Mouse (Mus musculus): ENCODE results near the gene Cbx8. TPM values are rescaled to one million over a fixed set of nuclear protein-coding genes. Genes with fewer than 3 reads are reported as not detected.

Cbx8 gene
- polyA plus RNA-seq, 1 experiment from 2014 or later, result 7.7 TPM

DNA sequence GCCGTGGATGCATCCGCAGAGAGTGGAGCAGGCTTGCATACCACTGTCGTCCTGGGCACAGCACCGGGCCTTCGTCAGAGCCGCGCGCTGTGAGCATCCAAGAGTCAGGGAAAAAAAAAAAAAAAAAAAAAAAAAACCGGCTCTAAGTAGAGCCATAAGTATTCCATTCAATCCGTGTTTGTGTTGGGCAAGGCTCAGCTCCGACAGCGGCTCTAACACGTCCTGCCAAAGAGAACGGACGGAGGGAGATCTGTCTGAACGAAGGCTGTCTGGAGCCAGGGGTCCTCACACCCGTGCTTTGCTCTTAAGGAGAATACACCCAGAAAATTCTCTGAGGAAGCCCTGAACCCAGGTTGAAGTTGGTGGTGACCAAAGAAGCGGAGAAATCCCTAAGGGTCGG lies 6.1 kb downstream of the Cbx8 start:
- no peak for DNase-seq (ENCODE audit: low spot score)
- Histone ChIP-seq H3K27ac (ENCODE audit: low read depth) (no peak overlapping the region), H3K9ac (ENCODE audit: low read length) (no peak overlapping the region), H3K27me3 (replicated peaks; ENCODE audit: control insufficient read depth, insufficient read depth, low read length) (peaks cover 53% of the 10 kb centered on the region), H3K4me2 (ENCODE audit: low read length) (peak overlapping the region; percentile 41), H3K4me3 (ENCODE audit: low read depth, low read length) (peak overlapping the region; percentile 15; the same call in 1 of the 2 replicates), H3K36me3 (ENCODE audit: control insufficient read depth, insufficient read depth, low read length) (peaks cover 23% of the 10 kb centered on the region), H3K4me1 (replicated peaks; ENCODE audit: control insufficient read depth, insufficient read depth, low read length) (peaks cover 22% of the 10 kb centered on the region), H3K9me3 (ENCODE audit: control insufficient read depth, low read length) (no peaks in the 10 kb centered on the region)
- 0 out of 2 replicates have a peak, but pooled peaks have one; percentile 2 for ATAC-seq (replicated peaks; ENCODE audit: low FRiP score, low TSS enrichment, low read depth)
- WGBS, result 5% methylated on average over 19 of the region's 19 CpGs

DNA sequence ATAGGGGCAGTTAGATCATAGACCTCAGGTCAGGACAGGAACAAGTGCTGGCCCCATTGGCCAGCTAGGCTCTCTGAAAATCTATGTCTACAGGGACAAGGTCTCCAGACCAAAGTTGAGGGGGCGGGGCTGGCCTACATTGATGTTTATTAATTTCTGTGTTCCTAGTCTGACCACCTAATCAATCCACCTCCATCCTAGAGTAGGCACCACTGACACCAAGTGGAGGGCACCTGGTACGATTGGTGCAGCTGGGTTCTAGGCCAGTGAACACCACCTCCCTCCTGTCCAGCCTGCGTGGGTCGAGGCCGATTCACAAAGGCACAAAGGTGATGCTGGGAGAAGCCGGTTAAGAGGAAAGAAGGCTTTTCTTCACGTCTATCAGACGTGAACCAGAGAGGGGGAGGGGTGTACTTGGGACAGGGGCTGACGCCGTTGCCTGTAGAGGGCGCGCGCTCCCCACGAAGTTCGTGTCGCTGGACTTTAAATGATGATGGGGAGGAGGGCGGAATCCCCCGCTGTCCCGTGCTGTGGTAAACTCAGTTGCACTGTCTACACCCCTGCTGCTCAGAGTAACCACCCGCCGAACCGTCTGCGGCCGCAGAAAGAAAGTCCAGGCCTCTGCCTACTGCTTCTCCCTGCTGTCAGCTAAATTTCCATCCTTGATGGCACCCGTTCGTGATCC lies 6.8 kb downstream of the Cbx8 start:
- peaks cover 28% of the 10 kb centered on the region for H3K36me3 ChIP-seq (ENCODE audit: control insufficient read depth, insufficient read depth, low read length)
- no peak overlapping the region for H3K27ac ChIP-seq (ENCODE audit: low read depth)
- H3K9me3 ChIP-seq (ENCODE audit: control insufficient read depth, low read length), result no peaks in the 10 kb centered on the region
- DNase-seq (ENCODE audit: low spot score) (peak; percentile 92), ATAC-seq (replicated peaks; ENCODE audit: low FRiP score, low TSS enrichment, low read depth) (peak; percentile 18; the same call in 1 of the 2 replicates)
- H3K4me1 ChIP-seq (replicated peaks; ENCODE audit: control insufficient read depth, insufficient read depth, low read length), result peaks cover 21% of the 10 kb centered on the region
- H3K4me3 ChIP-seq (ENCODE audit: low read depth, low read length), result peak overlapping the region; percentile 15; the same call in 1 of the 2 replicates
- WGBS, result 2% methylated on average over 26 of the region's 26 CpGs
- peaks cover 52% of the 10 kb centered on the region for H3K27me3 ChIP-seq (replicated peaks; ENCODE audit: control insufficient read depth, insufficient read depth, low read length)
- no peak overlapping the region for H3K9ac ChIP-seq (ENCODE audit: low read length)
- peak overlapping the region; percentile 41 for H3K4me2 ChIP-seq (ENCODE audit: low read length)

DNA sequence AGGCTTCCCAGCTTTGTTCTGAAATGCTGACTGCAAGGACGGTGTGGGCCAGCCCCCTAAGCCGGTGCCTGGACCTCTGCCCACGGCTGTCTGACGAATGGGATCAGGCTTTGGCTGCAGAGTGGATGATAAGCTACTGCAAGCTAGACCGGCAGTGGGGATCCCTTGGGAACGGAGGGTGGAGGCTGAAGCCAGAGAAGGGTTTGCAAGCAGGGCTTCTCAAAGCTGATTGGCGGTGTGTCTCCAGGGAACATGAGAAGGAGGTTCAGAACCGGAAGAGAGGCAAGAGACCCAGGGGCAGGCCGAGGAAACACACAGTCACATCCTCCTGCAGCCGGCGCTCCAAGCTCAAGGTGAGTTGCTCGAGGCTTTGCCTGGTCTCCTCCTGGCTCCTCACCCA lies 14.6 kb downstream of the Cbx8 start:
- DNase-seq (ENCODE audit: low spot score), result no peak
- no peaks in the 10 kb centered on the region for H3K9me3 ChIP-seq (ENCODE audit: control insufficient read depth, low read length)
- no peak overlapping the region for H3K9ac ChIP-seq (ENCODE audit: low read length)
- H3K4me3 ChIP-seq (ENCODE audit: low read depth, low read length), result no peak overlapping the region
- peaks cover 48% of the 10 kb centered on the region for H3K36me3 ChIP-seq (ENCODE audit: control insufficient read depth, insufficient read depth, low read length)
- no peak overlapping the region for H3K27ac ChIP-seq (ENCODE audit: low read depth)
- WGBS, result 62% methylated on average over 12 of the region's 12 CpGs
- H3K4me1 ChIP-seq (replicated peaks; ENCODE audit: control insufficient read depth, insufficient read depth, low read length), result peaks cover 30% of the 10 kb centered on the region
- 0 out of 2 replicates have a peak, but pooled peaks cover under 1% of the 10 kb centered on the region for H3K27me3 ChIP-seq (replicated peaks; ENCODE audit: control insufficient read depth, insufficient read depth, low read length)
- no peak overlapping the region for H3K4me2 ChIP-seq (ENCODE audit: low read length)
- no peak for ATAC-seq (replicated peaks; ENCODE audit: low FRiP score, low TSS enrichment, low read depth)

DNA sequence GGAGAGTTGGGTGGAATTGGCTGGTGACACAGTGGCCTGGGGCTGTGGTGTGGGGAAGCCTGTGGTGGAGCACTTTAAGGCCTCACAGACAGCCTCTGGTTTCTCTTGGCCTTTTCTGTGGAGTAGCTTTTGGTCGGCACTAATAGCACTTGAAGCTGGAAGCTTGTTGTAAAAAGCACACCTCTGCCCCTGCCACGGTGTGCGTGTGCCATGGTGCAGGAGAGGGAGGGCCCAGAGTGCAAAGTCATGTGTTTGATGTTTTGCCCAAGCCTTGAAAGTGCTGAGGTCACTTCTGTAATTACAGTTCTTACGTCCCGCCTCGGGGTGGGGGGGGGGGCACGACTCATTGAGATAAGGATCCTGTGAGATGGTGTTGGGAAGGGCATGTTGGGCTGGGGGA lies 16.5 kb downstream of the Cbx8 start:
- 6% methylated on average over 7 of the region's 7 CpGs for WGBS
- no peak overlapping the region for H3K27ac ChIP-seq (ENCODE audit: low read depth)
- H3K27me3 ChIP-seq (replicated peaks; ENCODE audit: control insufficient read depth, insufficient read depth, low read length), result peaks cover 4% of the 10 kb centered on the region; the same call in 1 of the 2 replicates
- peaks cover 30% of the 10 kb centered on the region for H3K36me3 ChIP-seq (ENCODE audit: control insufficient read depth, insufficient read depth, low read length)
- no peaks in the 10 kb centered on the region for H3K9me3 ChIP-seq (ENCODE audit: control insufficient read depth, low read length)
- DNase-seq (ENCODE audit: low spot score) (no peak), ATAC-seq (replicated peaks; ENCODE audit: low FRiP score, low TSS enrichment, low read depth) (no peak)
- peaks cover 30% of the 10 kb centered on the region for H3K4me1 ChIP-seq (replicated peaks; ENCODE audit: control insufficient read depth, insufficient read depth, low read length)
- H3K4me3 ChIP-seq (ENCODE audit: low read depth, low read length), result peak overlapping the region; percentile 87
- H3K4me2 ChIP-seq (ENCODE audit: low read length), result peak overlapping the region; percentile 79
- peak overlapping the region; percentile 86 for H3K9ac ChIP-seq (ENCODE audit: low read length)

DNA sequence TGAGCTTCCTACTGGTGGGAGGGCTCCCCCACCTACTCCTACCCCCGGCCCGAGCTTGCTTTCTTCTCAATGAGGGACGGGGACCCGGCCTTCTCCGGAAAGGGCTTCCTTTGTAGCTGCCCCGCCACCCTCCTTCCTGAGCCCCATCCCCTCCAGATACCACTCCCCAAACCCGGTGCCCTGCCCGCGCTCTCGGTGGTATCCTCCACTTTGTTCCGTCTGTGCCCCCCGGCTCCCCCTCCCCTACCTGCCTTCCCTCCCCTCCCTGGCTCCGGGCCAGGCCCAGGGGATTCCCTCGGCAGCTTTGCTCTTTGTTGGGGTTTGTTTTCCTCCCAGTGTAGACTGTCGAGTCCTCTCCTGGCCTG lies 17.2 kb downstream of the Cbx8 start:
- under 1% methylated on average over 13 of the region's 15 CpGs for WGBS
- Histone ChIP-seq H3K9ac (ENCODE audit: low read length) (peak overlapping the region; percentile 86), H3K4me3 (ENCODE audit: low read depth, low read length) (peak overlapping the region; percentile 87), H3K36me3 (ENCODE audit: control insufficient read depth, insufficient read depth, low read length) (peaks cover 24% of the 10 kb centered on the region), H3K4me1 (replicated peaks; ENCODE audit: control insufficient read depth, insufficient read depth, low read length) (peaks cover 30% of the 10 kb centered on the region), H3K9me3 (ENCODE audit: control insufficient read depth, low read length) (no peaks in the 10 kb centered on the region), H3K4me2 (ENCODE audit: low read length) (peak overlapping the region; percentile 79), H3K27me3 (replicated peaks; ENCODE audit: control insufficient read depth, insufficient read depth, low read length) (peaks cover 4% of the 10 kb centered on the region; the same call in 1 of the 2 replicates), H3K27ac (ENCODE audit: low read depth) (peak overlapping the region; percentile 87)
- DNase-seq (ENCODE audit: low spot score), result peak; percentile 78
- no peak for ATAC-seq (replicated peaks; ENCODE audit: low FRiP score, low TSS enrichment, low read depth)

DNA sequence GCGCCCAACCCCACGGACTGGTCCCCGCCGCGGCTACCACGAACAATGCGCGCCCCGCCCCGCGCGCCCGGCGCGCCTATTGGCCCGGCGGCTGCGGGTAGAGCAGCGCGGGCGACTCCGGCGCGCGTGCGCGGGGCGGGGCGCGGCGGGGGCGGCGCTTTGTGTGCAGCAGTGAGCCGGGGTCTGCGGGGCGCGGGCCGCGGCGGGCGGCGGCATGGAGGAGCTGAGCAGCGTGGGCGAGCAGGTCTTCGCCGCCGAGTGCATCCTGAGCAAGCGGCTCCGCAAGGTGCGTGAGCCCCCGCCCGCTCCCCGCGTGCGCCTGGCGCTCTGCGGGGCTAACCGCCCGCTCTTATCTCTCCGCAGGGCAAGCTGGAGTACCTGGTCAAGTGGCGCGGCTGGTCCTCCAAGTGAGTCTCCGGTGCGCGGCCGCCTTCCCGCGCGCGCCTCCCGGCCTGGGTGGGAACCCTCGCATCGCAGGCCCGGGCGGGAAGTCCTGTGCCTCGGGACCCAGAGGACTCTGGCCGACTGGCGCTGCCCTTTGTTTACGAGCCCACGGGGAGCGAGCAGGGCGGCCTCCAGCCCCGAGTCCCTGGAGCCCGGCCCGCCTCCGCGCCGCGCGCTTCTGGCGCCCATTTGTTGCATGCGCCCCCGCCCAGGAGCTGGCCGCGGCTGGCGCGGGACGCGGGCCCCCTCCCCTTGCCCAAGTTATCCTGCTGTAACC lies 17.7 kb downstream of the Cbx8 start, which contains the start of gene Cbx2:
Cbx2 (plus strand) TSS at position 68 of the 721 bp plus-strand sequence.
- peak; percentile 94 for ATAC-seq (replicated peaks; ENCODE audit: low FRiP score, low TSS enrichment, low read depth)
- Histone ChIP-seq H3K27ac (ENCODE audit: low read depth) (peak within 1 kb of the TSS; percentile 87), H3K4me2 (ENCODE audit: low read length) (peak within 1 kb of the TSS; percentile 79), H3K36me3 (ENCODE audit: control insufficient read depth, insufficient read depth, low read length) (peaks cover 18% of the 10 kb centered on the region), H3K9me3 (ENCODE audit: control insufficient read depth, low read length) (no peaks in the 10 kb centered on the region), H3K4me1 (replicated peaks; ENCODE audit: control insufficient read depth, insufficient read depth, low read length) (peaks cover 30% of the 10 kb centered on the region), H3K27me3 (replicated peaks; ENCODE audit: control insufficient read depth, insufficient read depth, low read length) (peaks cover 4% of the 10 kb centered on the region; the same call in 1 of the 2 replicates), H3K4me3 (ENCODE audit: low read depth, low read length) (peak within 1 kb of the TSS; percentile 87), H3K9ac (ENCODE audit: low read length) (peak within 1 kb of the TSS; percentile 86)
- under 1% methylated on average over 88 of the region's 99 CpGs for WGBS
- DNase-seq (ENCODE audit: low spot score), result peak; percentile 89

DNA sequence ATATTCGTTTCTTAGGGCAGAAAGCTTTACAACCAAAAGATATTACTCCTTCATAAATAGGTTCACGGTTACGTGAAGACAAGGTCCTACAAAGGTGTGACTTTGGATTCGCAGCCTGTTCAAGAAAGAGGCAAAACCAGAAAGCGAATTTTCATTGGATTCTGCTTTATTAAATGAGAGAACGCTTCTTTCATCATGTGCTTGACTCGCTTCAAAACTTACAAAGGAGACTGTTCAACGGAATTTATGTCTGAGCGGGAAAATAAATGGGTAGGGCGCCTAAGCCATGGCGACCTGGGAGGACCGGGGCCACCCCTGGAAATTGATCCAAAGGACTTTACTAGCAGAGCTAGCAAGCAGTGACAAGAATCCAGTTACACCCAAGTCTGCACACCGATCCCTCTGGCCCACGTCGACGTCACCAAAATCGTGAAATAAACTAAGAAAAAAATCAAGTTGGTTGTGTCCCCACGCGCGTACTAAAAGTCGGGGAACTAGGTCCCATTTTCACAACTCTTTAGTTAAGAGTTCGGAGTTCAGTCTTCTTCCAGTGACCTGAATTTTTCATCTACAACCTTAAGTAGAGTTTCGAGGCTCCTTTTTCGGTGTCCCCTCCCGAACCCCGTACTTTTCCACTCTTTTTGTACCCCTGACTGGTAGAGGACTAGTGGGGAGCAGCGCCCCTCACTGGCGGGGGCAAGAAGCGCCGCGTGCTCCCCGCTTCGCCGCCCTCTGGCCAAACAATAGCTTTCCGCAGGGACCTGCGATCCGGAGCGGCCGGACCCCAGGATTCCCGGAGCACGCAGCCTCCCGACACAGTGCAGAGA lies 18.5 kb downstream of the Cbx8 start:
- DNase-seq (ENCODE audit: low spot score), result peak; percentile 64
- peaks cover 30% of the 10 kb centered on the region for H3K4me1 ChIP-seq (replicated peaks; ENCODE audit: control insufficient read depth, insufficient read depth, low read length)
- no peak; the same call in 1 of the 2 replicates for ATAC-seq (replicated peaks; ENCODE audit: low FRiP score, low TSS enrichment, low read depth)
- H3K9ac ChIP-seq (ENCODE audit: low read length), result peak overlapping the region; percentile 86
- H3K36me3 ChIP-seq (ENCODE audit: control insufficient read depth, insufficient read depth, low read length), result peaks cover 10% of the 10 kb centered on the region
- peak overlapping the region; percentile 77 for H3K27ac ChIP-seq (ENCODE audit: low read depth)
- peak overlapping the region; percentile 87 for H3K4me3 ChIP-seq (ENCODE audit: low read depth, low read length)
- H3K9me3 ChIP-seq (ENCODE audit: control insufficient read depth, low read length), result no peaks in the 10 kb centered on the region
- H3K27me3 ChIP-seq (replicated peaks; ENCODE audit: control insufficient read depth, insufficient read depth, low read length), result peaks cover 4% of the 10 kb centered on the region; the same call in 1 of the 2 replicates
- peak overlapping the region; percentile 79 for H3K4me2 ChIP-seq (ENCODE audit: low read length)
- 5% methylated on average over 42 of the region's 42 CpGs for WGBS

DNA sequence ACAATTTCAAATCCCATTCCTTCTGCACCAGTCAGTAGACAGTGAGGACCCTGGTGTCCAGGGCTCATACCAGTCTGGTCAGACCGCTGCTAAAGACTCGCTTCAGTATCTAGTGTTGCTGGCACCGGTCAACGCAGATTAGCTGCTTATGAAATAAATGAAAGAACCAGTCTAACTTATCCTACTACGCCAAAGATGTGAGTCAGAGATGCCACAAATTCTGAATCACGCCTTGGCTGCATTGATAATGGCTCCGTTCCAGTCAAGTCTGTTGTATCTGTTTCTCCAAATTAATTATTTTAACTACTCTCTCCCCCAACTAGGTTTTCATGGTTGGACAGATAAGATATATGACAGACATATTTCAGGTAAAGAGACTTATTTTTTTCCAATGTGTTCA lies 19.6 kb downstream of the Cbx8 start:
- no peak for ATAC-seq (replicated peaks; ENCODE audit: low FRiP score, low TSS enrichment, low read depth)
- Histone ChIP-seq H3K27ac (ENCODE audit: low read depth) (no peak overlapping the region), H3K9me3 (ENCODE audit: control insufficient read depth, low read length) (no peaks in the 10 kb centered on the region), H3K4me3 (ENCODE audit: low read depth, low read length) (no peak overlapping the region), H3K4me1 (replicated peaks; ENCODE audit: control insufficient read depth, insufficient read depth, low read length) (peaks cover 30% of the 10 kb centered on the region), H3K4me2 (ENCODE audit: low read length) (no peak overlapping the region), H3K36me3 (ENCODE audit: control insufficient read depth, insufficient read depth, low read length) (no peaks in the 10 kb centered on the region), H3K27me3 (replicated peaks; ENCODE audit: control insufficient read depth, insufficient read depth, low read length) (peaks cover 4% of the 10 kb centered on the region; the same call in 1 of the 2 replicates), H3K9ac (ENCODE audit: low read length) (no peak overlapping the region)
- DNase-seq (ENCODE audit: low spot score), result no peak
- WGBS, result 95% methylated on average over 7 of the region's 7 CpGs

All from intestine, embryonic 14.5 days (tissue).